In the genomic region with DNA sequence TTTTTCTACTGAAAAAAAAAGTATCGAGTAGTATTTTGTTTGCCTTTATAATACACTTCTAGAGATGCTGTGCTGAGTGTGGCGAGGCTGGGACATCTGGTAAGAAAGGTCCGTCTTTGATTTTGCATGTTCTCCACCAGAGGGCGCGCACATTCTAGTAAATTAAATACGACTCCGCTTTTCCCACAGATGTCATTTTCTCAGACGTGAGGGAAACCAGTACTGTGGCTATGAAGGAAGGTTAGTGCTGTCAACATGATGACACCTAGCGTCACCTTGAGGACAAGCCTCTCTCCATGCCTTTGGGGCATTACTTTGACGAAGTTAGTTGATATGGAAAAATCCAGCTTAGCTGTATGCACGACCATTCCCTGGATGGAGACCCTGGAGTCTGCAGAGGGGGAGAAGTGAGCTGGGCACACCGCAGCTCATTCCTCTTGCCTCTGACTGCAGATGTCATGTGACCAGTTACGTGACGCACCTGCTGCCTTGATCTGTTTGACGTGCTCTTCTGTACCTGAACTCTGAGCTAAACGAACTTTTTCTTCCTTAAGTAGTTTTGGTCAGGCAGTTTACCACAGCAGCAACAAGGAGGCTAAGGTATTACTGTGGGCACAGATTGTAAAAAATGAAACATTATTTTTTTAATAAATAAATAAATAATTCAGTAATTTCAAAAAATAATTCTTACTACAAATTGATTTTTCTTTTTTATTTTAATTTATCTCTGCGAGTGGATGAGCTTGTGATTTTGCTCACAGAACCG, we compare ENCODE assay signal across 9 mouse cellular contexts. TPM values are rescaled to one million over a fixed set of nuclear protein-coding genes. Genes with fewer than 3 reads are reported as not detected.
DNase-seq lines count a peak whose midpoint lies in the region; ATAC-seq lines count a peak whose summit lies in the region.
"Had no signal": no experiment of that assay in that cellular context is flagged by ENCODE, and none has a peak within 500 bp of the region (broad histone marks: within the 10 kb centered on the region; RNA-seq: fewer than 3 reads in every experiment).

No protein-coding gene starts in this region.

- no peak overlapping the region for H3K4me3 ChIP-seq in forebrain, embryonic 14.5 days (ENCODE audit: low read depth, low read length)
- H3K4me3 ChIP-seq in lung, embryonic 15.5 days: no peak overlapping the region

- DNase-seq in ES-CJ7 (ENCODE audit: low read depth, low spot score): peak; percentile 86
- peak; percentile 35 for DNase-seq in c-Kit-positive CD71-positive TER-119-negative erythroid progenitor cells, embryonic 14.5 days (ENCODE audit: low read depth)
- DNase-seq in forebrain, embryonic 14.5 days (ENCODE audit: low spot score): peak; percentile 94
- DNase-seq in heart, postnatal 25 days (ENCODE audit: low spot score): peak; percentile 5
- DNase-seq in layer of hippocampus, adult 11-12 months (ENCODE audit: low spot score): peak; percentile 34
- peak; percentile 53 for DNase-seq in ovary, postnatal 14 days (ENCODE audit: low spot score)
- peak; percentile 17 to 23 for DNase-seq in thymus, postnatal 36 days

- 30% methylated on average over 18 of the region's 18 CpGs for WGBS in forebrain, embryonic 14.5 days
- WGBS in lung, embryonic 15.5 days: 19% methylated on average over 18 of the region's 18 CpGs

- H3K4me2 ChIP-seq in forebrain, embryonic 14.5 days (ENCODE audit: low read length): 0 out of 2 replicates have a peak overlapping the region, but pooled peaks have one; percentile 16
- peak overlapping the region; percentile 33; the same call in 1 of the 2 replicates for H3K4me2 ChIP-seq in lung, embryonic 15.5 days

- no peak overlapping the region for H3K27ac ChIP-seq in forebrain, embryonic 14.5 days (ENCODE audit: low read depth, low read length)
- no peak overlapping the region for H3K27ac ChIP-seq in lung, embryonic 15.5 days

- intact Hi-C loops in heart, postnatal 25 days (cut with DNase I): loop anchor here (1.0 to 2.0 kb wide), 3 partner anchors 87 to 254 kb away; no protein-coding TSS in a partner anchor

- H3K36me3 ChIP-seq in forebrain, embryonic 14.5 days (ENCODE audit: control insufficient read depth, insufficient read depth, low read length): no peaks in the 10 kb centered on the region
- H3K36me3 ChIP-seq in lung, embryonic 15.5 days: no peaks in the 10 kb centered on the region

- H3K9ac ChIP-seq in forebrain, embryonic 14.5 days (ENCODE audit: low read length): no peak overlapping the region
- H3K9ac ChIP-seq in lung, embryonic 15.5 days: no peak overlapping the region

- no peaks in the 10 kb centered on the region for H3K4me1 ChIP-seq in forebrain, embryonic 14.5 days (ENCODE audit: control insufficient read depth, insufficient read depth, low read length)
- H3K4me1 ChIP-seq in lung, embryonic 15.5 days: peaks cover 3% of the 10 kb centered on the region; the same call in 1 of the 2 replicates

- H3K27me3 ChIP-seq in forebrain, embryonic 14.5 days (replicated peaks; ENCODE audit: control insufficient read depth, insufficient read depth, low read length): no peaks in the 10 kb centered on the region
- H3K27me3 ChIP-seq in lung, embryonic 15.5 days: no peaks in the 10 kb centered on the region

- ATAC-seq in forebrain, embryonic 14.5 days: peak; percentile 79
- ATAC-seq in lung, embryonic 15.5 days (ENCODE audit: borderline replicate concordance, extremely low read depth, low FRiP score, low TSS enrichment): no peak; the same call in 1 of the 2 replicates

- H3K9me3 ChIP-seq in forebrain, embryonic 14.5 days (replicated peaks; ENCODE audit: control insufficient read depth, low read length): no peaks in the 10 kb centered on the region; the same call in 1 of the 2 replicates
- H3K9me3 ChIP-seq in lung, embryonic 15.5 days: no peaks in the 10 kb centered on the region

RNA-seq across cellular contexts. Expression of a gene that starts 16.2 kb away (rescaled TPM):
- not detected in 2 replicates for polyA plus RNA-seq in forebrain, embryonic 14.5 days (2014; fragmentation: Nextera tagmentation; extraction: Ambion mirVana)
- not detected for total RNA-seq in heart, postnatal 25 days (2021)
- not detected in 2 replicates for polyA plus RNA-seq in lung, embryonic 15.5 days (2015; fragmentation: Nextera tagmentation; extraction: Ambion mirVana)
- total RNA-seq: gastrocnemius, postnatal 4 days had no signal

RNA-seq across cellular contexts. Expression of a gene that starts 24.6 kb away (rescaled TPM):
- 0.34 and 0.45 TPM in 2 replicates for polyA plus RNA-seq in forebrain, embryonic 14.5 days (2014; fragmentation: Nextera tagmentation; extraction: Ambion mirVana)
- total RNA-seq in heart, postnatal 25 days (2021): not detected
- polyA plus RNA-seq in lung, embryonic 15.5 days (2015; fragmentation: Nextera tagmentation; extraction: Ambion mirVana): 0.30 and 0.36 TPM in 2 replicates
- total RNA-seq: gastrocnemius, postnatal 4 days had no signal

RNA-seq across cellular contexts. Expression of a gene that starts 49.1 kb away (rescaled TPM):
- polyA plus RNA-seq in forebrain, embryonic 14.5 days (2014; fragmentation: Nextera tagmentation; extraction: Ambion mirVana): 4.0 and 7.3 TPM in 2 replicates
- total RNA-seq in heart, postnatal 25 days (2021): 1 to 10 TPM; 5.9 to 6.2 TPM
- polyA plus RNA-seq in lung, embryonic 15.5 days (2015; fragmentation: Nextera tagmentation; extraction: Ambion mirVana): 10.6 and 12.5 TPM in 2 replicates

Comparison
In these comparisons a context has a peak if more than half of its experiments do, and no peak if none do; other contexts are left out.
1. DNase-seq: peak in every context shown above with its lines; median percentile 94 in forebrain, embryonic 14.5 days; 86 in ES-CJ7; 53 in ovary, postnatal 14 days; 35 in c-Kit-positive CD71-positive TER-119-negative erythroid progenitor cells, embryonic 14.5 days; 34 in layer of hippocampus, adult 11-12 months; 20 in thymus, postnatal 36 days; 5 in heart, postnatal 25 days.